Mouse (Mus musculus) E14TG2a.4 (cell line): Measurements from ENCODE around the gene Hhip.
"Not testable (repeated sequence)": the region's sequence is repeated elsewhere in the genome, so short reads cannot be mapped to it uniquely, and the experiment has no call there.

Experiments used
- H3K27me3 ChIP-seq: 2 replicates; pipeline ENCODE4 v1.6.1; 2014; ENCODE audit warnings: low read length, control low read depth; ENCODE audit not compliant: insufficient read depth
- H3K36me3 ChIP-seq: 2 replicates; pipeline ENCODE4 v1.6.1; 2014; ENCODE audit warnings: low read length, control low read depth; ENCODE audit not compliant: insufficient read depth
- H3K4me1 ChIP-seq: replicated peaks from 2 replicates; pipeline ENCODE4 v1.6.1; 2014; ENCODE audit warnings: low read depth, low read length, control low read depth
- H3K4me3 ChIP-seq: replicated peaks from 2 replicates; pipeline ENCODE4 v1.5.1; 2014; ENCODE audit warnings: mild to moderate bottlenecking, low read length
- H3K9me3 ChIP-seq: 2 replicates; pipeline ENCODE4 v1.6.1; 2014; ENCODE audit warnings: low read length, control low read depth
- CTCF ChIP-seq: conservative IDR thresholded peaks from 2 replicates; pipeline ENCODE4 v1.5.1; 2014; ENCODE audit warnings: low read length
- NANOG ChIP-seq: IDR thresholded peaks from 2 replicates; pipeline ENCODE4 v1.6.1; 2014; ENCODE audit warnings: borderline replicate concordance, low read length, mixed read lengths
- POU5F1 ChIP-seq: IDR thresholded peaks from 2 replicates; pipeline ENCODE4 v1.6.1; 2014; ENCODE audit warnings: low read length, borderline replicate concordance

Gene Hhip

GRCm38 (mm10) chr8:80004421-80004820, 53.4 kb downstream of the Hhip start:
- H3K4me1 ChIP-seq, result peaks cover 11% of the 10 kb centered on the region
- TF ChIP-seq POU5F1 (no peak), CTCF (no peak), NANOG (no peak)
- no peak overlapping the region for H3K4me3 ChIP-seq
- H3K36me3 ChIP-seq, result no peaks in the 10 kb centered on the region
- H3K9me3 ChIP-seq, result no peaks in the 10 kb centered on the region
- H3K27me3 ChIP-seq, result no peaks in the 10 kb centered on the region

GRCm38 (mm10) chr8:80002313-80002712, 55.5 kb downstream of the Hhip start:
- Histone ChIP-seq H3K27me3 (no peaks in the 10 kb centered on the region), H3K4me3 (no peak overlapping the region), H3K36me3 (no peaks in the 10 kb centered on the region), H3K9me3 (no peaks in the 10 kb centered on the region), H3K4me1 (peaks cover 11% of the 10 kb centered on the region)
- TF ChIP-seq CTCF (no peak), NANOG (no peak), POU5F1 (no peak)

- no peaks in the 10 kb centered on the region for H3K4me1 ChIP-seq
- no peak for TF ChIP-seq POU5F1
- TF ChIP-seq NANOG, result no peak
- TF ChIP-seq CTCF, result no peak
- H3K36me3 ChIP-seq, result peaks cover 9% of the 10 kb centered on the region; the same call in 1 of the 2 replicates
These were observed 62.7 kb downstream of the Hhip start for GRCm38 (mm10) chr8:79995075-79995474.

GRCm38 (mm10) chr8:79993507-79993906, 64.3 kb downstream of the Hhip start:
- Histone ChIP-seq H3K4me1 (no peaks in the 10 kb centered on the region), H3K27me3 (no peaks in the 10 kb centered on the region), H3K36me3 (peaks cover 9% of the 10 kb centered on the region; the same call in 1 of the 2 replicates), H3K9me3 (no peaks in the 10 kb centered on the region), H3K4me3 (no peak overlapping the region)
- TF ChIP-seq POU5F1 (no peak), NANOG (no peak), CTCF (no peak)

More at GRCm38 (mm10) chr8:79995075-79995474, 62.7 kb downstream of the Hhip start:
- no peaks in the 10 kb centered on the region for H3K9me3 ChIP-seq
- H3K4me3 ChIP-seq, result no peak overlapping the region
- no peaks in the 10 kb centered on the region for H3K27me3 ChIP-seq

- Histone ChIP-seq H3K9me3 (no peaks in the 10 kb centered on the region), H3K4me1 (no peaks in the 10 kb centered on the region), H3K27me3 (no peaks in the 10 kb centered on the region), H3K36me3 (peaks cover 9% of the 10 kb centered on the region; the same call in 1 of the 2 replicates), H3K4me3 (no peak overlapping the region)
- TF ChIP-seq NANOG, result no peak
- TF ChIP-seq CTCF, result no peak
- no peak for TF ChIP-seq POU5F1
These were observed 65.5 kb downstream of the Hhip start for GRCm38 (mm10) chr8:79992121-79992848.

GRCm38 (mm10) chr8:79991420-79991819, 66.4 kb downstream of the Hhip start:
- not testable (repeated sequence) for H3K9me3 ChIP-seq, H3K27me3 ChIP-seq, H3K4me1 ChIP-seq, H3K36me3 ChIP-seq, H3K4me3 ChIP-seq

GRCm38 (mm10) chr8:79984946-79985345, 72.9 kb downstream of the Hhip start:
- no peaks in the 10 kb centered on the region for H3K9me3 ChIP-seq
- H3K36me3 ChIP-seq, result no peaks in the 10 kb centered on the region
- no peaks in the 10 kb centered on the region for H3K4me1 ChIP-seq
- no peaks in the 10 kb centered on the region for H3K27me3 ChIP-seq
- TF ChIP-seq NANOG, result no peak
- TF ChIP-seq CTCF, result no peak
- TF ChIP-seq POU5F1, result no peak
- no peak overlapping the region for H3K4me3 ChIP-seq

GRCm38 (mm10) chr8:79982144-79982543, 75.7 kb downstream of the Hhip start:
- Histone ChIP-seq H3K4me3 (no peak overlapping the region), H3K27me3 (no peaks in the 10 kb centered on the region), H3K9me3 (no peaks in the 10 kb centered on the region), H3K36me3 (no peaks in the 10 kb centered on the region), H3K4me1 (no peaks in the 10 kb centered on the region)
- TF ChIP-seq NANOG (no peak), POU5F1 (no peak), CTCF (no peak)

- no peak for TF ChIP-seq POU5F1
- no peak for TF ChIP-seq CTCF
- TF ChIP-seq NANOG, result no peak
- Histone ChIP-seq H3K36me3 (no peaks in the 10 kb centered on the region), H3K9me3 (no peaks in the 10 kb centered on the region), H3K27me3 (no peaks in the 10 kb centered on the region), H3K4me3 (no peak overlapping the region), H3K4me1 (no peaks in the 10 kb centered on the region)
These were observed 91.6 kb downstream of the Hhip start for GRCm38 (mm10) chr8:79966159-79966558.
